Mouse (Mus musculus): Measurements from ENCODE around the gene Ncbp3. TPM values are rescaled to one million over a fixed set of nuclear protein-coding genes. Genes with fewer than 3 reads are reported as not detected.

Gene Ncbp3
- total and polyA plus RNA-seq, 2 experiments = 1.3 to 3.7 TPM

DNA sequence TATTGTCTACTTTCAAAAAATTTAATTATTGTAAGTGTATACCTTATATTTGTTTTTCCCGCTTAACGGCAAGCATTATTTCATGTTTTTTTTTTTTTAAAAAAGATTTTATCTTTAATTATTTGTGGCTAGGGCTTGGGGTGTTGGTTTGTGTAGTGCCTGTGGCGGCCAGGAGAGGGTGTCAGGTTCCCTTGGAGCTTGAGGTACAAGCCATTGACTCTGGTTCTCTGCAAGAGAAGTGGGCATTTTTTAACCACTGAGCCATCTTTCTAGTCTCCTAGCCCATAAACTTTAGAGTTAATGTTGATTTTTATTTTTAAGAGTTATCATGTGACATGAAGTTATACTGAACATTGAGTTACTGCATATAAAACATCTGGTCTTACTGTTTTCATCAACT, 24.3 kb downstream of the Ncbp3 start:
- peaks cover 54% of the 10 kb centered on the region for H3K36me3 ChIP-seq (ENCODE audit: control insufficient read depth, insufficient read depth, low read length)

GRCm38 (mm10) chr11:73076295-73076694, 28.7 kb downstream of the Ncbp3 start:
- no peak for DNase-seq (ENCODE audit: extremely low read depth, low read depth, low spot score)
- peaks cover 49% of the 10 kb centered on the region for H3K36me3 ChIP-seq (ENCODE audit: control insufficient read depth, insufficient read depth, low read length)
- 96% methylated on average over 4 of the region's 4 CpGs for WGBS
- no peak for TF ChIP-seq CTCF (IDR thresholded peaks at IDR 0.05; ENCODE audit: low read depth, low read length)
- H3K4me1 ChIP-seq (ENCODE audit: control insufficient read depth, insufficient read depth, low read length) = no peaks in the 10 kb centered on the region
- H3K27ac ChIP-seq (replicated peaks; ENCODE audit: insufficient read depth, low read depth, low read length) = no peak overlapping the region
- no peaks in the 10 kb centered on the region for H3K79me2 ChIP-seq (ENCODE audit: control insufficient read depth, insufficient read depth, low read length)
- H3K27me3 ChIP-seq (ENCODE audit: control insufficient read depth, insufficient read depth, low read length) = no peaks in the 10 kb centered on the region
- H3K9ac ChIP-seq (ENCODE audit: low read depth, low read length) = no peak overlapping the region
- no peak overlapping the region for H3K4me3 ChIP-seq (ENCODE audit: insufficient read depth, low read depth, low read length)

More for the DNA sequence above, 24.3 kb downstream of the Ncbp3 start:
- Histone ChIP-seq H3K9ac (ENCODE audit: low read depth, low read length) (no peak overlapping the region), H3K4me1 (ENCODE audit: control insufficient read depth, insufficient read depth, low read length) (peaks cover 6% of the 10 kb centered on the region), H3K27ac (replicated peaks; ENCODE audit: insufficient read depth, low read depth, low read length) (no peak overlapping the region), H3K27me3 (ENCODE audit: control insufficient read depth, insufficient read depth, low read length) (no peaks in the 10 kb centered on the region), H3K4me3 (ENCODE audit: insufficient read depth, low read depth, low read length) (no peak overlapping the region), H3K79me2 (ENCODE audit: control insufficient read depth, insufficient read depth, low read length) (no peaks in the 10 kb centered on the region)
- TF ChIP-seq POLR2A (IDR thresholded peaks at IDR 0.05; ENCODE audit: extremely low read depth, insufficient read depth, low read length) (no peak), CTCF (IDR thresholded peaks at IDR 0.05; ENCODE audit: low read depth, low read length) (peak; percentile 76)
- no peak for DNase-seq (ENCODE audit: extremely low read depth, low read depth, low spot score)
- WGBS = 85% methylated on average over 3 of the region's 3 CpGs

DNA sequence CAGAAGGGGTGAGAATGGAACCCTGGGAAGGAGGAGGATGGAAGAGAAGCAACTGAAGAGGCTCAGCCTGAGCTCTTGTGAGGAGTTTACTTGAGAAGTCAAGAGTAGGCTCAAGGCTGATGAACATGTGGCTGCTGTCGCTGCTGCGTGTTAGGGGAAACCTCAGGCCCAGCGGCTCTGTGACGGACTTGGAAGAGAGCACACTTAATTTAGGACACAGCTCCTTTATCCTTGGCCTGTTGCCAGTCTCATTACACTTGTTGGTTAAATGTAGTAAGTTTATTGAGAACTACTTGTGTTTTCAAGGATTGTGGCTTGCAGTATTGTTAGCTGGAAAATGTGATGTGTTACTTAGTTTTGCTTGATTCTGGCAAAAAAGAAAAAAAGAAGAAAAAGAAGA, 29.1 kb downstream of the Ncbp3 start:
- no peak overlapping the region for H3K27ac ChIP-seq (replicated peaks; ENCODE audit: insufficient read depth, low read depth, low read length)
- no peaks in the 10 kb centered on the region for H3K79me2 ChIP-seq (ENCODE audit: control insufficient read depth, insufficient read depth, low read length)
- TF ChIP-seq CTCF (IDR thresholded peaks at IDR 0.05; ENCODE audit: low read depth, low read length) (no peak), POLR2A (IDR thresholded peaks at IDR 0.05; ENCODE audit: extremely low read depth, insufficient read depth, low read length) (no peak)
- WGBS = 80% methylated on average over 4 of the region's 4 CpGs
- no peaks in the 10 kb centered on the region for H3K27me3 ChIP-seq (ENCODE audit: control insufficient read depth, insufficient read depth, low read length)
- no peak for DNase-seq (ENCODE audit: extremely low read depth, low read depth, low spot score)
- no peaks in the 10 kb centered on the region for H3K4me1 ChIP-seq (ENCODE audit: control insufficient read depth, insufficient read depth, low read length)
- H3K9ac ChIP-seq (ENCODE audit: low read depth, low read length) = no peak overlapping the region
- no peak overlapping the region for H3K4me3 ChIP-seq (ENCODE audit: insufficient read depth, low read depth, low read length)
- peaks cover 50% of the 10 kb centered on the region for H3K36me3 ChIP-seq (ENCODE audit: control insufficient read depth, insufficient read depth, low read length)

GRCm38 (mm10) chr11:73077211-73077720, 29.7 kb downstream of the Ncbp3 start:
- no peak overlapping the region for H3K27ac ChIP-seq (replicated peaks; ENCODE audit: insufficient read depth, low read depth, low read length)
- WGBS = 93% methylated on average over 6 of the region's 6 CpGs
- H3K79me2 ChIP-seq (ENCODE audit: control insufficient read depth, insufficient read depth, low read length) = no peaks in the 10 kb centered on the region
- no peaks in the 10 kb centered on the region for H3K4me1 ChIP-seq (ENCODE audit: control insufficient read depth, insufficient read depth, low read length)
- DNase-seq (ENCODE audit: extremely low read depth, low read depth, low spot score) = no peak
- H3K27me3 ChIP-seq (ENCODE audit: control insufficient read depth, insufficient read depth, low read length) = no peaks in the 10 kb centered on the region
- no peak overlapping the region for H3K4me3 ChIP-seq (ENCODE audit: insufficient read depth, low read depth, low read length)
- no peak for TF ChIP-seq POLR2A (IDR thresholded peaks at IDR 0.05; ENCODE audit: extremely low read depth, insufficient read depth, low read length)
- TF ChIP-seq CTCF (IDR thresholded peaks at IDR 0.05; ENCODE audit: low read depth, low read length) = no peak
- peaks cover 50% of the 10 kb centered on the region for H3K36me3 ChIP-seq (ENCODE audit: control insufficient read depth, insufficient read depth, low read length)
- no peak overlapping the region for H3K9ac ChIP-seq (ENCODE audit: low read depth, low read length)

DNA sequence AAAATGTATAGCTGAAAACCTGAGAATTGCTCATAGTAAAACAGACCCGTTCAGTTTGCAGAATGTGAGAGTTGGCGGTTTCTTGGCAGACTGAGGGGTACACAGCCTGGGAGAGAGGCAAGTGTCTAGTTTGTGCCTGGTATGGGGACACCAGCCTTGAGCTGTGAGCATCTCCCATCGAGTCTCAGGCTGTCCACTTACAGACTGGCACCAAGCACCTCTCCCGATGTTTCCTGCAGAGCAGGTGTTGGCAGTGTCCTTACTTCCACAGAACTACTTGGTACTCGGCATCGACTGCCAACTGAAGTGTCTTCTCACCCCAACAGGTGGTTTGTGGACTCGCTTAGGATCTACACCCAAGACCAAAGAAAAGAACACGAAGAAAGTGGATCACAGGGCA, 31.0 kb downstream of the Ncbp3 start:
- H3K36me3 ChIP-seq (ENCODE audit: control insufficient read depth, insufficient read depth, low read length) = peaks cover 42% of the 10 kb centered on the region
- DNase-seq (ENCODE audit: extremely low read depth, low read depth, low spot score) = no peak
- WGBS = 94% methylated on average over 8 of the region's 8 CpGs
- H3K79me2 ChIP-seq (ENCODE audit: control insufficient read depth, insufficient read depth, low read length) = no peaks in the 10 kb centered on the region
- TF ChIP-seq POLR2A (IDR thresholded peaks at IDR 0.05; ENCODE audit: extremely low read depth, insufficient read depth, low read length) (no peak), CTCF (IDR thresholded peaks at IDR 0.05; ENCODE audit: low read depth, low read length) (no peak)
- H3K4me1 ChIP-seq (ENCODE audit: control insufficient read depth, insufficient read depth, low read length) = no peaks in the 10 kb centered on the region
- no peak overlapping the region for H3K9ac ChIP-seq (ENCODE audit: low read depth, low read length)
- no peak overlapping the region for H3K27ac ChIP-seq (replicated peaks; ENCODE audit: insufficient read depth, low read depth, low read length)
- H3K4me3 ChIP-seq (ENCODE audit: insufficient read depth, low read depth, low read length) = no peak overlapping the region
- H3K27me3 ChIP-seq (ENCODE audit: control insufficient read depth, insufficient read depth, low read length) = no peaks in the 10 kb centered on the region

GRCm38 (mm10) chr11:73080306-73080705, 32.7 kb downstream of the Ncbp3 start:
- Histone ChIP-seq H3K9ac (ENCODE audit: low read depth, low read length) (no peak overlapping the region), H3K4me1 (ENCODE audit: control insufficient read depth, insufficient read depth, low read length) (peaks cover 12% of the 10 kb centered on the region), H3K27ac (replicated peaks; ENCODE audit: insufficient read depth, low read depth, low read length) (no peak overlapping the region), H3K27me3 (ENCODE audit: control insufficient read depth, insufficient read depth, low read length) (no peaks in the 10 kb centered on the region), H3K36me3 (ENCODE audit: control insufficient read depth, insufficient read depth, low read length) (peaks cover 28% of the 10 kb centered on the region), H3K79me2 (ENCODE audit: control insufficient read depth, insufficient read depth, low read length) (no peaks in the 10 kb centered on the region), H3K4me3 (ENCODE audit: insufficient read depth, low read depth, low read length) (no peak overlapping the region)
- no peak for DNase-seq (ENCODE audit: extremely low read depth, low read depth, low spot score)
- no peak for TF ChIP-seq CTCF (IDR thresholded peaks at IDR 0.05; ENCODE audit: low read depth, low read length)
- TF ChIP-seq POLR2A (IDR thresholded peaks at IDR 0.05; ENCODE audit: extremely low read depth, insufficient read depth, low read length) = no peak
- 79% methylated on average over 3 of the region's 3 CpGs for WGBS
